Mouse (Mus musculus) inflammation-experienced regulatory T-cells, adult 16 weeks (primary cell): Measurements from ENCODE around the gene Rps6kl1. TPM values are rescaled to one million over a fixed set of nuclear protein-coding genes. Genes with fewer than 3 reads are reported as not detected.

Experiments
- polyA plus RNA-seq: library from polyadenylated mRNA; unstranded; fragments of 100-300 nt; shearing (Covaris generic); gene quantifications from one replicate; pipeline ENCODE4 v1.2.1, GENCODE M21; 2017

The Rps6kl1 gene
- polyA plus RNA-seq, result 1.4 TPM

DNA sequence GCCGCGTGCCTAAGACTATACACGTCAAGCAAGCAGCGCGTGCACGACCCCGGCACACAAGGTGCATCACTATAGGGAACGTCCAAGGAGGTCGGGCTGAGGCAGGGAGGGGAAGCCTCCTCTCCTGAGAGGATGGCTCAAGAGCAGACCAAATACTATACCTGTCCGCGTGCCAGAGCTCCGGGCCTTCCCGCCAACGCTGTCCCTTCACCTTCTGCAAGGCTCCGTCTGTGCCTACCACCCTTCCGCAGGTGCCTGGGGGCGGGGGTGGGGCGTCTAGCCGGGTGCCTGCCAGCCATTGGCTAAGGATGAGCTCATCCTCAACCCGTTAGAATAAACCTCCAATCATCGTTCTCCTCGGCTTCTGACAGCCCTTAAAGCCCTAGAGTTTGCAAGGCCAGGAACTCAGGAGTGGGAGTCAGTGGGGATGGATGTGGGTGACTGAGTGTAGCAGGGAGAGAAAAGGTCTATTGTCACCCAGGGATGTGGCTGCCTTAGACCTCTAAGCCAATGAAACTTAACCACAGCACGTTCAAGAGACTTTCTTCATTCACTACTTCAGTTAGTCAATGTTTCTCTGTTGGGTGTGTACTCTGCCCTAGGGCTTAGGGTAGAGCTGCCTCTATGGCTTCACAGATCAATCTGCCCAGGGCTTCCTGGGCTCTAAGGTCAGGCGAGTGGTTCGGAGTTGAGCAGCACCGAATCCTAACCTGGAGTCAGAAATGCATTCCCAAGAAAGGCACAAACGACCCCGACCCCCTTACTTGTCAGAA is at the start of gene Rps6kl1:
Rps6kl1 (minus strand) TSS at position 263 of the 773 bp plus-strand sequence.

DNA sequence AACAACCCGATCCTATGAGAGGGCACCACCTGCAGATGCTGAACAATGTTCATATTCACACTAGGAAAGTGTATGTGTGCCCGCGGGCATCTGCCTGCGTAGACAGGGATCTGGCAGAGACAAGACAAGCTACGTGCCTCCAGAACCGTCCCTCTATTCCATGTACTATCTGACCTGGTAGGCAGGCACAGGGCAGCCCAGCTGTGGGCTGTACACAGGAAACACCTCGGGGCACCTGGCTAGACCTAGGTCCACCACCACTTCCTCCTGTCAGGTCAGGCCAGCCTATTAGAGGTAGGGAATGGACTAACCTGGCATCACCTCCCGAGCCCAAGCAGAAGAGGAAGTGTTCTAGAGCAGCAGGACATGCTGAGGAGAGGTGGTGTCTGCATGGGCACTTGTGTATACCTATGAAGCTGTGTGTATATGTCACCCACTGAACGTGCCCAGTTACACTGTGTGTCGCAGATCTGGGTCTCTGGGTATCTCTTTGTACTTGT is 26.7 kb upstream of the Rps6kl1 start, which contains the start of gene Pgf:
Pgf (minus strand) TSS at position 51 of the 500 bp plus-strand sequence.

DNA sequence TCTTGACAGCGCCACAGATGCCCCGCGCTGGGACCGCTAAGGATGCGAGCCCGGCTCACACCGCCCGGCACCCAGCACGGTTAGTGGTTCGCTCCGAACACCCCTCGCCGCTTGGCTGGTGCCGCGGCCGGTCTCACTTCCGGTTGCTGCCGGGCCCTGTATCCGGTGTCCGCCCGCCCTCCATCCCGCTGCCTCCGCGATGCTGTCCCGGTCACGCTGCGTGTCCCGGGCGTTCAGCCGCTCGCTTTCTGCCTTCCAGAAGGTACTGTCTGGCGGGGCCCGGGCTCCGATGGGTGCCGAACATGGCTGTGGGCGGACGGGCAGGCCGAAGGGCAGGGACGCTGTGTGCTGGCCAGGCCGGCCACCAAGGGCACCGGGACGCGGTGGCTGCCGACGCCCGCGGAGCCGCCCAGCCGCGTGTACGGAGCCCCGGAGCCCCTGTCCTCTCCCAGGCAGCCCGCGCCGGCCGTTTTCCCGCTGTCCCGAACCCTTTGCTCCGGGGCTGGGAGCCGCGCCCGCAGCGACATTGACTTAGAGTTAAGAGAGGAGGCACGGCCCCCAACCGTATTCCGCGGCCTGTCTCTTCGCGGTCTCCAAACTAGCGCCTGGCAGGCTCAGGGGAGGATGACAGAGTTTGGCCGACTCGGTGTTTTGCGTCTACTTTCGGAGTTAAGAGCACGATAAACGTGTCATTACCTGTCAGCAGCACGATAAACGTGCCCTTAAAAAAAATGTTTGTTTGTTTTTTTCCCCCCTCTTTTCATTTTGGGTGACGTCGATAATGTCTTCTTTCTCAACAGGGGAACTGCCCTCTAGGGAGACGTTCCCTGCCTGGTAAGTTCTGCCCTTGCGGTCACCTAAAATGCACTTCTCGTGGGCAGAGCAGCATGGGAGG is 40.1 kb downstream of the Rps6kl1 start, which contains the start of the genes Prox2 and Dlst:
Prox2 (minus strand) TSS at position 62 of the 895 bp plus-strand sequence.
Dlst (plus strand) TSS at position 136 of the 895 bp plus-strand sequence.

Other genes with a start within 250 kb of the Rps6kl1 start
- gene Fcf1, start 180.4 kb downstream of the Rps6kl1 start, polyA plus RNA-seq, result 140 TPM
- gene Arel1, start 180.4 kb downstream of the Rps6kl1 start, polyA plus RNA-seq, result 66.8 TPM
- gene Ylpm1, start 154.9 kb downstream of the Rps6kl1 start, polyA plus RNA-seq, result 28.4 TPM
- 9.2 TPM for gene Prox2, start 40.5 kb downstream of the Rps6kl1 start, polyA plus RNA-seq
- 100 TPM for gene Dlst, start 40.4 kb downstream of the Rps6kl1 start, polyA plus RNA-seq
- gene Pgf, start 26.5 kb upstream of the Rps6kl1 start, polyA plus RNA-seq, result not detected
- 109 TPM for gene Eif2b2, start 68.2 kb upstream of the Rps6kl1 start, polyA plus RNA-seq
- gene Mlh3, start 119.3 kb upstream of the Rps6kl1 start, polyA plus RNA-seq, result 21.4 TPM
- gene Acyp1, start 137.2 kb upstream of the Rps6kl1 start, polyA plus RNA-seq, result 60.6 TPM
- 0.44 TPM for gene Zc2hc1c, start 137.3 kb upstream of the Rps6kl1 start, polyA plus RNA-seq
- 17.3 TPM for gene Nek9, start 188.1 kb upstream of the Rps6kl1 start, polyA plus RNA-seq
- 169 TPM for gene Tmed10, start 223.6 kb upstream of the Rps6kl1 start, polyA plus RNA-seq